Mouse (Mus musculus): Measurements from ENCODE around the gene Polk.
A peak's percentile ranks its signal among the peaks of the same experiment; 100 is the strongest.

Gene Polk

GRCm38 (mm10) chr13:96458018-96458417 is 84.4 kb downstream of the Polk start:
- DNase-seq, result no peak

- DNase-seq, result no peak
Measured at GRCm38 (mm10) chr13:96457566-96457965, 84.8 kb downstream of the Polk start.

GRCm38 (mm10) chr13:96454288-96454687 is 88.1 kb downstream of the Polk start:
- no peak for DNase-seq

GRCm38 (mm10) chr13:96452621-96453020 is 89.8 kb downstream of the Polk start:
- DNase-seq, result no peak

- no peak for DNase-seq
Measured at GRCm38 (mm10) chr13:96451386-96452140, 90.8 kb downstream of the Polk start.

GRCm38 (mm10) chr13:96450869-96451268 is 91.5 kb downstream of the Polk start:
- no peak for DNase-seq

GRCm38 (mm10) chr13:96450205-96450856 is 92.0 kb downstream of the Polk start:
- no peak for DNase-seq

GRCm38 (mm10) chr13:96440436-96440835 is 101.9 kb downstream of the Polk start:
- DNase-seq, result no peak

GRCm38 (mm10) chr13:96436921-96437320 is 105.5 kb downstream of the Polk start:
- DNase-seq, result no peak

- no peak for DNase-seq
Measured at GRCm38 (mm10) chr13:96435793-96436192, 106.6 kb downstream of the Polk start.

GRCm38 (mm10) chr13:96434899-96435331 is 107.5 kb downstream of the Polk start:
- DNase-seq, result no peak

- DNase-seq, result no peak
Measured at GRCm38 (mm10) chr13:96433648-96434190, 108.7 kb downstream of the Polk start.

GRCm38 (mm10) chr13:96433041-96433440 is 109.3 kb downstream of the Polk start:
- no peak for DNase-seq

GRCm38 (mm10) chr13:96432376-96432811 is 110.0 kb downstream of the Polk start:
- no peak for DNase-seq

GRCm38 (mm10) chr13:96431595-96432156 is 110.7 kb downstream of the Polk start:
- peak; percentile 61 to 86 for DNase-seq
